Mouse (Mus musculus) midbrain, embryonic 10.5 days (tissue): ENCODE results near the gene Noct. TPM values are rescaled to one million over a fixed set of nuclear protein-coding genes. Genes with fewer than 3 reads are reported as not detected.

Experiments used
- DNase-seq: peaks from one replicate; pipeline ENCODE4 v3.0.0-alpha.2; 2017; ENCODE audit warnings: low spot score
- H3K27ac ChIP-seq: fragments of 300-500 bp; sonication (generic); replicated peaks from 2 replicates; pipeline ENCODE4 v1.5.1; 2016; ENCODE audit warnings: mild to moderate bottlenecking
- H3K27me3 ChIP-seq: fragments of 300-500 bp; sonication (generic); 2 replicates; pipeline ENCODE4 v1.6.1; 2016; ENCODE audit warnings: low read depth, mild to moderate bottlenecking; ENCODE audit not compliant: poor library complexity, severe bottlenecking
- H3K36me3 ChIP-seq: fragments of 300-500 bp; sonication (generic); 2 replicates; pipeline ENCODE4 v1.6.1; 2016; ENCODE audit warnings: mild to moderate bottlenecking, moderate library complexity
- H3K4me1 ChIP-seq: fragments of 300-500 bp; sonication (generic); 2 replicates; pipeline ENCODE4 v1.6.1; 2016
- H3K4me3 ChIP-seq: fragments of 300-500 bp; sonication (generic); 2 replicates; pipeline ENCODE4 v1.5.1; 2016; ENCODE audit warnings: mild to moderate bottlenecking, moderate library complexity
- H3K9me3 ChIP-seq: fragments of 300-500 bp; sonication (generic); replicated peaks from 2 replicates; pipeline ENCODE4 v1.6.1; 2016; ENCODE audit warnings: mild to moderate bottlenecking
- WGBS: fragments of 180-500 bp; shearing (Covaris S2); methylation state at CpG from one replicate; pipeline ENCODE4 v1.1.7; 2016; 5-methylcytosine and 5-hydroxymethylcytosine counted together
- polyA plus RNA-seq: library from polyadenylated mRNA; unstranded; fragments of >200 nt; fragmentation: Nextera tagmentation; extraction: Ambion mirVana; gene quantifications from 2 replicates; pipeline ENCODE4 v1.2.1, GENCODE M21; 2016

Noct gene
- polyA plus RNA-seq, 1 experiment from 2014 or later, result 9.8 TPM

GRCm38 (mm10) chr3:51196724-51197111 lies 27.5 kb upstream of the Noct start:
- H3K36me3 ChIP-seq, result no peaks in the 10 kb centered on the region
- 0 out of 2 replicates have a peak, but pooled peaks cover 6% of the 10 kb centered on the region for H3K9me3 ChIP-seq
- no peak for DNase-seq

GRCm38 (mm10) chr3:51197112-51197731 lies 27.0 kb upstream of the Noct start:
- Histone ChIP-seq H3K9me3 (0 out of 2 replicates have a peak, but pooled peaks cover 6% of the 10 kb centered on the region), H3K27me3 (peaks cover 6% of the 10 kb centered on the region; the same call in 1 of the 2 replicates), H3K36me3 (no peaks in the 10 kb centered on the region), H3K4me1 (peaks cover 10% of the 10 kb centered on the region; the same call in 1 of the 2 replicates), H3K27ac (no peak overlapping the region), H3K4me3 (no peak overlapping the region)
- 81% methylated on average over 9 of the region's 9 CpGs for WGBS
- no peak for DNase-seq

More at GRCm38 (mm10) chr3:51196724-51197111, 27.5 kb upstream of the Noct start:
- WGBS, result 89% methylated on average over 3 of the region's 3 CpGs
- H3K27me3 ChIP-seq, result peaks cover 6% of the 10 kb centered on the region; the same call in 1 of the 2 replicates
- H3K4me3 ChIP-seq, result no peak overlapping the region
- no peak overlapping the region for H3K27ac ChIP-seq
- peaks cover 10% of the 10 kb centered on the region; the same call in 1 of the 2 replicates for H3K4me1 ChIP-seq

- peaks cover 6% of the 10 kb centered on the region; the same call in 1 of the 2 replicates for H3K27me3 ChIP-seq
- 0 out of 2 replicates have a peak, but pooled peaks cover 6% of the 10 kb centered on the region for H3K9me3 ChIP-seq
- peaks cover 10% of the 10 kb centered on the region; the same call in 1 of the 2 replicates for H3K4me1 ChIP-seq
- no peaks in the 10 kb centered on the region for H3K36me3 ChIP-seq
- no peak for DNase-seq
- H3K27ac ChIP-seq, result no peak overlapping the region
- no peak overlapping the region for H3K4me3 ChIP-seq
- WGBS, result 76% methylated on average over 1 of the region's 1 CpGs
Observed at GRCm38 (mm10) chr3:51198291-51198690, 26.0 kb upstream of the Noct start.

GRCm38 (mm10) chr3:51199130-51199529 lies 25.1 kb upstream of the Noct start:
- DNase-seq, result no peak
- 0 out of 2 replicates have a peak, but pooled peaks cover 6% of the 10 kb centered on the region for H3K9me3 ChIP-seq
- no peak overlapping the region for H3K27ac ChIP-seq
- H3K4me1 ChIP-seq, result peaks cover 10% of the 10 kb centered on the region; the same call in 1 of the 2 replicates
- H3K27me3 ChIP-seq, result peaks cover 6% of the 10 kb centered on the region; the same call in 1 of the 2 replicates
- no peak overlapping the region for H3K4me3 ChIP-seq
- WGBS, result 85% methylated on average over 6 of the region's 6 CpGs
- no peaks in the 10 kb centered on the region for H3K36me3 ChIP-seq

GRCm38 (mm10) chr3:51200311-51200710 lies 23.9 kb upstream of the Noct start:
- no peak for DNase-seq
- peaks cover 8% of the 10 kb centered on the region; the same call in 1 of the 2 replicates for H3K4me1 ChIP-seq
- H3K9me3 ChIP-seq, result 0 out of 2 replicates have a peak, but pooled peaks cover 6% of the 10 kb centered on the region
- WGBS, result 93% methylated on average over 4 of the region's 4 CpGs
- H3K27ac ChIP-seq, result no peak overlapping the region
- H3K4me3 ChIP-seq, result no peak overlapping the region
- no peaks in the 10 kb centered on the region for H3K36me3 ChIP-seq
- H3K27me3 ChIP-seq, result no peaks in the 10 kb centered on the region

GRCm38 (mm10) chr3:51200894-51201293 lies 23.4 kb upstream of the Noct start:
- no peaks in the 10 kb centered on the region for H3K27me3 ChIP-seq
- WGBS, result 91% methylated on average over 7 of the region's 7 CpGs
- no peak for DNase-seq

GRCm38 (mm10) chr3:51201986-51202385 lies 22.3 kb upstream of the Noct start:
- no peak for DNase-seq
- no peak overlapping the region for H3K27ac ChIP-seq
- 0 out of 2 replicates have a peak, but pooled peaks cover 6% of the 10 kb centered on the region for H3K9me3 ChIP-seq
- H3K4me3 ChIP-seq, result no peak overlapping the region
- no peaks in the 10 kb centered on the region for H3K4me1 ChIP-seq
- 79% methylated on average over 9 of the region's 9 CpGs for WGBS
- H3K27me3 ChIP-seq, result no peaks in the 10 kb centered on the region
- H3K36me3 ChIP-seq, result no peaks in the 10 kb centered on the region

More at GRCm38 (mm10) chr3:51200894-51201293, 23.4 kb upstream of the Noct start:
- 0 out of 2 replicates have a peak, but pooled peaks cover 6% of the 10 kb centered on the region for H3K9me3 ChIP-seq
- no peaks in the 10 kb centered on the region for H3K36me3 ChIP-seq
- no peak overlapping the region for H3K27ac ChIP-seq
- H3K4me1 ChIP-seq, result peaks cover 2% of the 10 kb centered on the region; the same call in 1 of the 2 replicates
- no peak overlapping the region for H3K4me3 ChIP-seq

GRCm38 (mm10) chr3:51202491-51202987 lies 21.7 kb upstream of the Noct start:
- Histone ChIP-seq H3K4me1 (peaks cover 5% of the 10 kb centered on the region), H3K27ac (no peak overlapping the region), H3K36me3 (no peaks in the 10 kb centered on the region), H3K27me3 (no peaks in the 10 kb centered on the region), H3K9me3 (0 out of 2 replicates have a peak, but pooled peaks cover 6% of the 10 kb centered on the region), H3K4me3 (no peak overlapping the region)
- DNase-seq, result no peak
- WGBS, result 95% methylated on average over 8 of the region's 8 CpGs

- H3K9me3 ChIP-seq, result 0 out of 2 replicates have a peak, but pooled peaks cover 6% of the 10 kb centered on the region
- DNase-seq, result no peak
- WGBS, result 94% methylated on average over 6 of the region's 6 CpGs
- H3K36me3 ChIP-seq, result no peaks in the 10 kb centered on the region
- peaks cover 10% of the 10 kb centered on the region; the same call in 1 of the 2 replicates for H3K27me3 ChIP-seq
- no peak overlapping the region for H3K27ac ChIP-seq
- H3K4me3 ChIP-seq, result no peak overlapping the region
- peaks cover 12% of the 10 kb centered on the region for H3K4me1 ChIP-seq
Observed at GRCm38 (mm10) chr3:51203906-51204305, 20.3 kb upstream of the Noct start.

- H3K27me3 ChIP-seq, result peaks cover 12% of the 10 kb centered on the region; the same call in 1 of the 2 replicates
- peaks cover 12% of the 10 kb centered on the region for H3K4me1 ChIP-seq
- 84% methylated on average over 5 of the region's 5 CpGs for WGBS
- H3K4me3 ChIP-seq, result no peak overlapping the region
- no peak for DNase-seq
- no peak overlapping the region for H3K27ac ChIP-seq
- no peaks in the 10 kb centered on the region for H3K36me3 ChIP-seq
- H3K9me3 ChIP-seq, result 0 out of 2 replicates have a peak, but pooled peaks cover 6% of the 10 kb centered on the region
Observed at GRCm38 (mm10) chr3:51204441-51204840, 19.8 kb upstream of the Noct start.

- 95% methylated on average over 14 of the region's 14 CpGs for WGBS
- Histone ChIP-seq H3K9me3 (0 out of 2 replicates have a peak, but pooled peaks cover 5% of the 10 kb centered on the region), H3K27ac (no peak overlapping the region), H3K27me3 (peaks cover 16% of the 10 kb centered on the region; the same call in 1 of the 2 replicates), H3K36me3 (no peaks in the 10 kb centered on the region), H3K4me3 (no peak overlapping the region), H3K4me1 (peaks cover 12% of the 10 kb centered on the region)
- DNase-seq, result no peak
Observed at GRCm38 (mm10) chr3:51204897-51205296, 19.4 kb upstream of the Noct start.

GRCm38 (mm10) chr3:51206521-51206920 lies 17.7 kb upstream of the Noct start:
- H3K36me3 ChIP-seq, result no peaks in the 10 kb centered on the region
- WGBS, result 78% methylated on average over 7 of the region's 7 CpGs
- H3K4me1 ChIP-seq, result peaks cover 12% of the 10 kb centered on the region
- no peak for DNase-seq
- H3K4me3 ChIP-seq, result no peak overlapping the region
- H3K27me3 ChIP-seq, result peaks cover 19% of the 10 kb centered on the region; the same call in 1 of the 2 replicates
- no peak overlapping the region for H3K27ac ChIP-seq
- H3K9me3 ChIP-seq, result no peaks in the 10 kb centered on the region

- no peaks in the 10 kb centered on the region for H3K9me3 ChIP-seq
Observed at GRCm38 (mm10) chr3:51208633-51209032, 15.6 kb upstream of the Noct start.

More at GRCm38 (mm10) chr3:51208633-51209032, 15.6 kb upstream of the Noct start:
- peaks cover 19% of the 10 kb centered on the region; the same call in 1 of the 2 replicates for H3K27me3 ChIP-seq
- H3K36me3 ChIP-seq, result no peaks in the 10 kb centered on the region
- no peak for DNase-seq
- H3K4me3 ChIP-seq, result no peak overlapping the region
- H3K4me1 ChIP-seq, result peaks cover 12% of the 10 kb centered on the region
- no peak overlapping the region for H3K27ac ChIP-seq
- WGBS, result 39% methylated on average over 5 of the region's 5 CpGs
